Mouse (Mus musculus) ES-Bruce4 (cell line): Measurements from ENCODE around the gene Cysltr1.

ENCODE experiments used
- CTCF ChIP-seq: IDR thresholded peaks from one replicate; pipeline ENCODE4 v1.8.1; 2011; ENCODE audit warnings: low read depth, low read length
- EP300 ChIP-seq: IDR thresholded peaks from 2 replicates; pipeline ENCODE4 v1.6.1; 2011; ENCODE audit warnings: low read depth, low read length; ENCODE audit not compliant: insufficient read depth

GRCm38 (mm10) chrX:106593914-106594313, 9.6 kb downstream of the Cysltr1 start:
- TF ChIP-seq CTCF (no peak), EP300 (no peak)
